In genomic region chr11:69156800-69157199, GRCm38 (mm10) we compare ENCODE assay signal across 9 mouse cellular contexts. TPM values are rescaled to one million over a fixed set of nuclear protein-coding genes. Genes with fewer than 3 reads are reported as not detected.
DNase-seq lines count a peak whose midpoint lies in the region; ATAC-seq lines count a peak whose summit lies in the region.
"Had no signal": no experiment of that assay in that cellular context is flagged by ENCODE, and none has a peak within 500 bp of the region (broad histone marks: within the 10 kb centered on the region; RNA-seq: fewer than 3 reads in every experiment).

Alox12b (plus strand) TSS chr11:69156989.

- 4% methylated on average over 18 of the region's 18 CpGs for WGBS in heart, embryonic 15.5 days
- WGBS in embryonic facial prominence, embryonic 14.5 days, result 2% methylated on average over 16 of the region's 18 CpGs
- 5% methylated on average over 18 of the region's 18 CpGs for WGBS in liver, embryonic 11.5 days

- DNase-seq in heart, adult 11 months, result no peak
- DNase-seq in ES-CJ7 (ENCODE audit: low read depth, low spot score), result peak; percentile 33
- DNase-seq in embryonic facial prominence, embryonic 14.5 days (ENCODE audit: low spot score), result peak; percentile 64
- no peak for DNase-seq in liver, embryonic 11.5 days (ENCODE audit: low spot score)
- DNase-seq in spleen, postnatal 4 days (ENCODE audit: low spot score in 2 of 2), result no peak
- no peak for DNase-seq in thymus, postnatal 0 days (ENCODE audit: low spot score)
- no peak for DNase-seq in ovary, adult 18-20 months (ENCODE audit: low spot score)

- H3K36me3 ChIP-seq in heart, embryonic 15.5 days, result no peaks in the 10 kb centered on the region
- H3K36me3 ChIP-seq in embryonic facial prominence, embryonic 14.5 days (ENCODE audit: control insufficient read depth, insufficient read depth, low read length), result no peaks in the 10 kb centered on the region
- H3K36me3 ChIP-seq in liver, embryonic 11.5 days (ENCODE audit: control insufficient read depth, insufficient read depth, low read length), result no peaks in the 10 kb centered on the region

- ATAC-seq in heart, embryonic 15.5 days (replicated peaks; ENCODE audit: insufficient number of reproducible peaks, insufficient read depth, low FRiP score, low read depth), result no peak; the same call in 1 of the 2 replicates
- ATAC-seq in embryonic facial prominence, embryonic 14.5 days (ENCODE audit: low read depth), result peak; percentile 76; the same call in 1 of the 2 replicates
- no peak for ATAC-seq in liver, embryonic 11.5 days (replicated peaks; ENCODE audit: low FRiP score)

- peaks cover 5% of the 10 kb centered on the region; the same call in 1 of the 2 replicates for H3K4me1 ChIP-seq in heart, embryonic 15.5 days (replicated peaks)
- H3K4me1 ChIP-seq in embryonic facial prominence, embryonic 14.5 days (ENCODE audit: control insufficient read depth, insufficient read depth, low read length), result peaks cover 6% of the 10 kb centered on the region; the same call in 1 of the 2 replicates
- H3K4me1 ChIP-seq in liver, embryonic 11.5 days (replicated peaks; ENCODE audit: control insufficient read depth, insufficient read depth, low read length), result no peaks in the 10 kb centered on the region

- no peak within 1 kb of the TSS for H3K4me3 ChIP-seq in heart, embryonic 15.5 days
- H3K4me3 ChIP-seq in embryonic facial prominence, embryonic 14.5 days (ENCODE audit: low read depth, low read length), result peak within 1 kb of the TSS; percentile 18
- no peak within 1 kb of the TSS for H3K4me3 ChIP-seq in liver, embryonic 11.5 days (ENCODE audit: low read depth, low read length)

- no peaks in the 10 kb centered on the region for H3K9me3 ChIP-seq in heart, embryonic 15.5 days (replicated peaks)
- no peaks in the 10 kb centered on the region for H3K9me3 ChIP-seq in embryonic facial prominence, embryonic 14.5 days (ENCODE audit: control insufficient read depth, low read length)
- no peaks in the 10 kb centered on the region for H3K9me3 ChIP-seq in liver, embryonic 11.5 days (ENCODE audit: control insufficient read depth, low read length)

- no peak within 1 kb of the TSS for H3K9ac ChIP-seq in heart, embryonic 15.5 days
- H3K9ac ChIP-seq in embryonic facial prominence, embryonic 14.5 days (ENCODE audit: low read depth, low read length), result no peak within 1 kb of the TSS; the same call in 1 of the 2 replicates
- no peak within 1 kb of the TSS for H3K9ac ChIP-seq in liver, embryonic 11.5 days (ENCODE audit: low read depth, low read length)

- H3K27me3 ChIP-seq in heart, embryonic 15.5 days, result peaks cover 72% of the 10 kb centered on the region
- H3K27me3 ChIP-seq in embryonic facial prominence, embryonic 14.5 days (replicated peaks; ENCODE audit: control insufficient read depth, insufficient read depth, low read length), result peaks cover 21% of the 10 kb centered on the region
- peaks cover 46% of the 10 kb centered on the region for H3K27me3 ChIP-seq in liver, embryonic 11.5 days (replicated peaks; ENCODE audit: control insufficient read depth, insufficient read depth, low read length)

- peak within 1 kb of the TSS; percentile 18; the same call in 1 of the 2 replicates for H3K4me2 ChIP-seq in heart, embryonic 15.5 days
- H3K4me2 ChIP-seq in embryonic facial prominence, embryonic 14.5 days (ENCODE audit: low read depth, low read length), result peak within 1 kb of the TSS; percentile 44
- peak within 1 kb of the TSS; percentile 21 for H3K4me2 ChIP-seq in liver, embryonic 11.5 days

- no peak within 1 kb of the TSS for H3K27ac ChIP-seq in heart, embryonic 15.5 days
- no peak within 1 kb of the TSS for H3K27ac ChIP-seq in embryonic facial prominence, embryonic 14.5 days (replicated peaks; ENCODE audit: low read depth, low read length)
- H3K27ac ChIP-seq in liver, embryonic 11.5 days (ENCODE audit: low read depth, low read length), result no peak within 1 kb of the TSS

RNA-seq across cellular contexts. Expression of gene Alox12b, which starts in this region (rescaled TPM):
- polyA plus RNA-seq in heart, embryonic 15.5 days (2015; fragmentation: Nextera tagmentation; extraction: Ambion mirVana), result 0.05 TPM in 2 replicates
- polyA plus RNA-seq in embryonic facial prominence, embryonic 14.5 days (2014; fragmentation: Nextera tagmentation; extraction: Ambion mirVana), result 0.62 and 4.8 TPM in 2 replicates
- not detected in 2 replicates for polyA plus RNA-seq in liver, embryonic 11.5 days (2014; fragmentation: Nextera tagmentation; extraction: Ambion mirVana)
- 0.44 and 0.49 TPM in 2 replicates for polyA plus RNA-seq in thymus, postnatal 0 days (2015; fragmentation: Nextera tagmentation; extraction: Ambion mirVana)
- polyA plus RNA-seq: heart, embryonic 16.5 days had no signal

Comparison
In these comparisons a context has a peak if more than half of its experiments do, and no peak if none do; other contexts are left out.
1. DNase-seq: peak in ES-CJ7 (single experiment) and embryonic facial prominence, embryonic 14.5 days (single experiment); none in heart, adult 11 months (single experiment), liver, embryonic 11.5 days (single experiment), spleen, postnatal 4 days (0 of 2), thymus, postnatal 0 days (single experiment) and ovary, adult 18-20 months (single experiment).
2. Peak in every context shown above with its lines, with median percentiles within 50 percentile points of each other: H3K4me2 ChIP-seq.